Mouse (Mus musculus): Measurements from ENCODE around the gene Lrrc47. TPM values are rescaled to one million over a fixed set of nuclear protein-coding genes. Genes with fewer than 3 reads are reported as not detected.

Lrrc47 gene
- polyA plus RNA-seq, 1 experiment, result 42.5 TPM

GRCm38 (mm10) chr4:154042577-154042976 is 31.0 kb downstream of the Lrrc47 start, which contains the start of gene Ccdc27:
Ccdc27 (minus strand) TSS chr4:154042677.
- H3K27me3 ChIP-seq (ENCODE audit: control insufficient read depth, insufficient read depth, insufficient read length), result peaks cover 23% of the 10 kb centered on the region
- H3K4me2 ChIP-seq (ENCODE audit: low read depth), result no peak within 1 kb of the TSS
- no peaks in the 10 kb centered on the region for H3K79me2 ChIP-seq (ENCODE audit: control insufficient read depth, insufficient read depth)
- no peak within 1 kb of the TSS for H3ac ChIP-seq (ENCODE audit: control insufficient read depth, insufficient read length)
- TF ChIP-seq SRF (IDR thresholded peaks at IDR 0.05; ENCODE audit: control insufficient read depth, insufficient read length, low read depth) (no peak), USF1 (IDR thresholded peaks at IDR 0.05; ENCODE audit: low read depth) (no peak), E2F4 (IDR thresholded peaks at IDR 0.05; ENCODE audit: insufficient read depth) (no peak), CEBPB (IDR thresholded peaks at IDR 0.05; ENCODE audit: insufficient read depth, poor library complexity, severe bottlenecking) (no peak), TCF12 (IDR thresholded peaks at IDR 0.05; ENCODE audit: insufficient read depth, poor library complexity, severe bottlenecking) (no peak), MYOG (IDR thresholded peaks at IDR 0.05; ENCODE audit: control insufficient read depth in 1 of 3, insufficient read depth in 1 of 3, insufficient read length in 2 of 3, low read depth in 2 of 3) (no peak), POLR2A (IDR thresholded peaks at IDR 0.05; ENCODE audit: insufficient read length, low read depth) (no peak), MAX (IDR thresholded peaks at IDR 0.05; ENCODE audit: low read depth) (no peak), TCF3 (IDR thresholded peaks at IDR 0.05; ENCODE audit: insufficient read length, low read depth) (no peak), MYOD1 (IDR thresholded peaks at IDR 0.05; ENCODE audit: control insufficient read depth in 1 of 3, insufficient read length in 2 of 3, low read depth in 2 of 3) (no peak), POLR2AphosphoS2 (IDR thresholded peaks at IDR 0.05; ENCODE audit: insufficient read length, low read depth) (no peak), REST (IDR thresholded peaks at IDR 0.05; ENCODE audit: insufficient read depth, insufficient read length) (no peak)
- H3K4me3 ChIP-seq, result no peak within 1 kb of the TSS
- no peaks in the 10 kb centered on the region for H3K36me3 ChIP-seq (ENCODE audit: control insufficient read depth, insufficient read depth)

GRCm38 (mm10) chr4:154045837-154046236 is 34.3 kb downstream of the Lrrc47 start:
- peaks cover 19% of the 10 kb centered on the region for H3K27me3 ChIP-seq (ENCODE audit: control insufficient read depth, insufficient read depth, insufficient read length)
- TF ChIP-seq CEBPB (IDR thresholded peaks at IDR 0.05; ENCODE audit: insufficient read depth, poor library complexity, severe bottlenecking), result no peak
- no peak for TF ChIP-seq E2F4 (IDR thresholded peaks at IDR 0.05; ENCODE audit: insufficient read depth)
- TF ChIP-seq TCF3 (IDR thresholded peaks at IDR 0.05; ENCODE audit: insufficient read length, low read depth), result no peak
- TF ChIP-seq MYOD1 (IDR thresholded peaks at IDR 0.05; ENCODE audit: control insufficient read depth in 1 of 3, insufficient read length in 2 of 3, low read depth in 2 of 3), result no peak
- TF ChIP-seq TCF12 (IDR thresholded peaks at IDR 0.05; ENCODE audit: insufficient read depth, poor library complexity, severe bottlenecking), result no peak
- TF ChIP-seq REST (IDR thresholded peaks at IDR 0.05; ENCODE audit: insufficient read depth, insufficient read length), result no peak
- no peak for TF ChIP-seq SRF (IDR thresholded peaks at IDR 0.05; ENCODE audit: control insufficient read depth, insufficient read length, low read depth)
- TF ChIP-seq POLR2AphosphoS2 (IDR thresholded peaks at IDR 0.05; ENCODE audit: insufficient read length, low read depth), result no peak
- no peak for TF ChIP-seq USF1 (IDR thresholded peaks at IDR 0.05; ENCODE audit: low read depth)
- TF ChIP-seq POLR2A (IDR thresholded peaks at IDR 0.05; ENCODE audit: insufficient read length, low read depth), result no peak
- no peak for TF ChIP-seq MAX (IDR thresholded peaks at IDR 0.05; ENCODE audit: low read depth)
- TF ChIP-seq MYOG (IDR thresholded peaks at IDR 0.05; ENCODE audit: control insufficient read depth in 1 of 3, insufficient read depth in 1 of 3, insufficient read length in 2 of 3, low read depth in 2 of 3), result no peak
- no peak overlapping the region for H3K4me3 ChIP-seq
- no peaks in the 10 kb centered on the region for H3K36me3 ChIP-seq (ENCODE audit: control insufficient read depth, insufficient read depth)
- H3K79me2 ChIP-seq (ENCODE audit: control insufficient read depth, insufficient read depth), result no peaks in the 10 kb centered on the region
- H3K4me2 ChIP-seq (ENCODE audit: low read depth), result no peak overlapping the region
- H3ac ChIP-seq (ENCODE audit: control insufficient read depth, insufficient read length), result no peak overlapping the region

GRCm38 (mm10) chr4:154051401-154051800 is 39.9 kb downstream of the Lrrc47 start:
- TF ChIP-seq TCF12 (IDR thresholded peaks at IDR 0.05; ENCODE audit: insufficient read depth, poor library complexity, severe bottlenecking) (no peak), POLR2A (IDR thresholded peaks at IDR 0.05; ENCODE audit: insufficient read length, low read depth) (no peak), CEBPB (IDR thresholded peaks at IDR 0.05; ENCODE audit: insufficient read depth, poor library complexity, severe bottlenecking) (no peak), MYOG (IDR thresholded peaks at IDR 0.05; ENCODE audit: control insufficient read depth in 1 of 3, insufficient read depth in 1 of 3, insufficient read length in 2 of 3, low read depth in 2 of 3) (no peak), TCF3 (IDR thresholded peaks at IDR 0.05; ENCODE audit: insufficient read length, low read depth) (no peak), E2F4 (IDR thresholded peaks at IDR 0.05; ENCODE audit: insufficient read depth) (no peak), REST (IDR thresholded peaks at IDR 0.05; ENCODE audit: insufficient read depth, insufficient read length) (no peak), MAX (IDR thresholded peaks at IDR 0.05; ENCODE audit: low read depth) (no peak), USF1 (IDR thresholded peaks at IDR 0.05; ENCODE audit: low read depth) (no peak), MYOD1 (IDR thresholded peaks at IDR 0.05; ENCODE audit: control insufficient read depth in 1 of 3, insufficient read length in 2 of 3, low read depth in 2 of 3) (no peak), POLR2AphosphoS2 (IDR thresholded peaks at IDR 0.05; ENCODE audit: insufficient read length, low read depth) (no peak), SRF (IDR thresholded peaks at IDR 0.05; ENCODE audit: control insufficient read depth, insufficient read length, low read depth) (no peak)
- H3K4me3 ChIP-seq, result no peak overlapping the region
- no peak overlapping the region for H3ac ChIP-seq (ENCODE audit: control insufficient read depth, insufficient read length)
- no peak overlapping the region for H3K4me2 ChIP-seq (ENCODE audit: low read depth)
- peaks cover 4% of the 10 kb centered on the region for H3K27me3 ChIP-seq (ENCODE audit: control insufficient read depth, insufficient read depth, insufficient read length)
- no peaks in the 10 kb centered on the region for H3K36me3 ChIP-seq (ENCODE audit: control insufficient read depth, insufficient read depth)
- H3K79me2 ChIP-seq (ENCODE audit: control insufficient read depth, insufficient read depth), result no peaks in the 10 kb centered on the region

- TF ChIP-seq TCF3 (IDR thresholded peaks at IDR 0.05; ENCODE audit: insufficient read length, low read depth), result no peak
- no peak for TF ChIP-seq REST (IDR thresholded peaks at IDR 0.05; ENCODE audit: insufficient read depth, insufficient read length)
- no peak for TF ChIP-seq MYOD1 (IDR thresholded peaks at IDR 0.05; ENCODE audit: control insufficient read depth in 1 of 3, insufficient read length in 2 of 3, low read depth in 2 of 3)
- TF ChIP-seq MYOG (IDR thresholded peaks at IDR 0.05; ENCODE audit: control insufficient read depth in 1 of 3, insufficient read depth in 1 of 3, insufficient read length in 2 of 3, low read depth in 2 of 3), result no peak
- TF ChIP-seq POLR2AphosphoS2 (IDR thresholded peaks at IDR 0.05; ENCODE audit: insufficient read length, low read depth), result no peak
- TF ChIP-seq POLR2A (IDR thresholded peaks at IDR 0.05; ENCODE audit: insufficient read length, low read depth), result no peak
- TF ChIP-seq MAX (IDR thresholded peaks at IDR 0.05; ENCODE audit: low read depth), result no peak
- no peak for TF ChIP-seq E2F4 (IDR thresholded peaks at IDR 0.05; ENCODE audit: insufficient read depth)
- TF ChIP-seq USF1 (IDR thresholded peaks at IDR 0.05; ENCODE audit: low read depth), result no peak
- Histone ChIP-seq H3K36me3 (ENCODE audit: control insufficient read depth, insufficient read depth) (no peaks in the 10 kb centered on the region), H3K79me2 (ENCODE audit: control insufficient read depth, insufficient read depth) (no peaks in the 10 kb centered on the region), H3ac (ENCODE audit: control insufficient read depth, insufficient read length) (no peak overlapping the region), H3K4me3 (no peak overlapping the region), H3K4me2 (ENCODE audit: low read depth) (no peak overlapping the region), H3K27me3 (ENCODE audit: control insufficient read depth, insufficient read depth, insufficient read length) (peaks cover 4% of the 10 kb centered on the region)
These were observed 41.5 kb downstream of the Lrrc47 start for GRCm38 (mm10) chr4:154053065-154053464.

Data from myocyte (in vitro differentiated cells).